8 mouse cellular contexts compared by ENCODE assay signal in genomic region chr3:127554723-127555122, GRCm38 (mm10). TPM values are rescaled to one million over a fixed set of nuclear protein-coding genes. Genes with fewer than 3 reads are reported as not detected.
DNase-seq lines count a peak whose midpoint lies in the region; ATAC-seq and TF ChIP-seq lines count a peak whose summit lies in the region.

No protein-coding gene starts in this region.

- H3K4me2 ChIP-seq in heart, embryonic 13.5 days = peak overlapping the region; percentile 83
- H3K4me2 ChIP-seq in CH12.LX (ENCODE audit: insufficient read depth, low read depth, poor library complexity, severe bottlenecking) = peak overlapping the region; percentile 62; the same call in 1 of the 2 replicates
- peak overlapping the region; percentile 49; the same call in 1 of the 2 replicates for H3K4me2 ChIP-seq in forebrain, embryonic 11.5 days (ENCODE audit: low read depth, low read length, severe bottlenecking)
- H3K4me2 ChIP-seq in liver, embryonic 16.5 days (ENCODE audit: low read depth, low read length) = peak overlapping the region; percentile 78

- dilution Hi-C loops in CH12.LX (cut with MboI; ENCODE audit: extremely low pct_ligation_motif_present, extremely low pct_unique_long_range_greater_than_20kb, low sequenced_read_pairs) = no loop called here

- peak overlapping the region; percentile 88 for H3K9ac ChIP-seq in heart, embryonic 13.5 days
- peak overlapping the region; percentile 31; the same call in 1 of the 2 replicates for H3K9ac ChIP-seq in CH12.LX (ENCODE audit: insufficient read depth, low read depth)
- no peak overlapping the region for H3K9ac ChIP-seq in forebrain, embryonic 11.5 days (ENCODE audit: low read length)
- H3K9ac ChIP-seq in liver, embryonic 16.5 days (ENCODE audit: low read depth, low read length) = peak overlapping the region; percentile 22; the same call in 1 of the 2 replicates

- in situ Hi-C loops in CH12.LX (cut with MboI; ENCODE audit: low pct_ligation_motif_present, low pct_unique_long_range_greater_than_20kb, low sequenced_read_pairs) = loop anchor here (5.0 kb wide), 1 partner anchor 102 kb away; no protein-coding TSS in a partner anchor

- 54% methylated on average over 5 of the region's 5 CpGs for WGBS in heart, embryonic 13.5 days
- 71% methylated on average over 5 of the region's 5 CpGs for WGBS in forebrain, embryonic 11.5 days
- 58% methylated on average over 5 of the region's 5 CpGs for WGBS in liver, embryonic 16.5 days (ENCODE audit: insufficient replicate concordance)

- no peak for ATAC-seq in heart, embryonic 13.5 days (ENCODE audit: extremely low read depth, insufficient number of reproducible peaks, low FRiP score, low TSS enrichment)
- ATAC-seq in forebrain, embryonic 11.5 days (replicated peaks; ENCODE audit: low FRiP score) = no peak
- no peak for ATAC-seq in liver, embryonic 16.5 days (ENCODE audit: low read depth)
- ATAC-seq in cerebellum, adult (ENCODE audit: insufficient number of reproducible peaks, low FRiP score, low TSS enrichment) = no peak

- no peaks in the 10 kb centered on the region for H3K9me3 ChIP-seq in heart, embryonic 13.5 days
- H3K9me3 ChIP-seq in CH12.LX (replicated peaks; ENCODE audit: low read length) = no peaks in the 10 kb centered on the region
- H3K9me3 ChIP-seq in forebrain, embryonic 11.5 days (ENCODE audit: control insufficient read depth, low read length) = no peaks in the 10 kb centered on the region
- H3K9me3 ChIP-seq in liver, embryonic 16.5 days (replicated peaks; ENCODE audit: control insufficient read depth, low read length) = no peaks in the 10 kb centered on the region

- TF ChIP-seq CTCF in CH12.LX (conservative IDR thresholded peaks at IDR 0.05 in 1 of 2, IDR thresholded peaks at IDR 0.05 in 1 of 2; ENCODE audit: low read depth in 2 of 2, low read length in 2 of 2) = peak in 1 of 2 experiments; percentile 61; a peak in 2 of 4 replicates

- no peaks in the 10 kb centered on the region for H3K27me3 ChIP-seq in heart, embryonic 13.5 days (replicated peaks)
- H3K27me3 ChIP-seq in CH12.LX (replicated peaks) = no peaks in the 10 kb centered on the region
- H3K27me3 ChIP-seq in forebrain, embryonic 11.5 days (ENCODE audit: control insufficient read depth, insufficient read depth, low read length) = no peaks in the 10 kb centered on the region
- H3K27me3 ChIP-seq in liver, embryonic 16.5 days (ENCODE audit: control insufficient read depth, insufficient read depth, low read depth, low read length) = no peaks in the 10 kb centered on the region

- peaks cover 22% of the 10 kb centered on the region for H3K79me2 ChIP-seq in CH12.LX (replicated peaks; ENCODE audit: control insufficient read depth, extremely low read depth, insufficient read depth, poor library complexity, severe bottlenecking)

- no peak for DNase-seq in heart, postnatal 10 days
- DNase-seq in CH12.LX (ENCODE audit: extremely low read depth) = peak; percentile 21
- DNase-seq in forebrain, embryonic 11.5 days (ENCODE audit: low spot score) = no peak
- DNase-seq in cerebellum, adult 9-11 months = no peak
- no peak for DNase-seq in urinary bladder, postnatal 10 days (ENCODE audit: low spot score)

- peak; percentile 50 for TF ChIP-seq RAD21 in CH12.LX (IDR thresholded peaks at IDR 0.05; ENCODE audit: low read depth, low read length)

- no peak for TF ChIP-seq EP300 in CH12.LX (IDR thresholded peaks at IDR 0.05; ENCODE audit: low read length)

- peaks cover 20% of the 10 kb centered on the region for H3K4me1 ChIP-seq in heart, embryonic 13.5 days
- peaks cover 0 to 16% of the 10 kb centered on the region in 2 experiments; a peak in 2 of 4 replicates for H3K4me1 ChIP-seq in CH12.LX (ENCODE audit: control insufficient read depth in 1 of 2, insufficient read depth in 2 of 2)
- H3K4me1 ChIP-seq in forebrain, embryonic 11.5 days (replicated peaks; ENCODE audit: control insufficient read depth, insufficient read depth, low read length) = no peaks in the 10 kb centered on the region
- peaks cover 11% of the 10 kb centered on the region for H3K4me1 ChIP-seq in liver, embryonic 16.5 days (ENCODE audit: control insufficient read depth, low read depth, low read length)

- no peak overlapping the region for H3K27ac ChIP-seq in heart, embryonic 13.5 days (replicated peaks)
- no peak overlapping the region for H3K27ac ChIP-seq in CH12.LX (ENCODE audit: insufficient read depth, low read depth)
- H3K27ac ChIP-seq in forebrain, embryonic 11.5 days (ENCODE audit: low read depth, low read length) = no peak overlapping the region
- H3K27ac ChIP-seq in liver, embryonic 16.5 days (ENCODE audit: low read length) = no peak overlapping the region

- peak overlapping the region; percentile 83 for H3K4me3 ChIP-seq in heart, embryonic 13.5 days
- H3K4me3 ChIP-seq in CH12.LX (replicated peaks in 1 of 3; ENCODE audit: low read depth in 2 of 3, low read length in 2 of 3, poor library complexity in 1 of 3) = peak overlapping the region; percentile 31 to 90 (median 42)
- peak overlapping the region; percentile 80; the same call in 1 of the 2 replicates for H3K4me3 ChIP-seq in forebrain, embryonic 11.5 days (ENCODE audit: low read depth, low read length)
- peak overlapping the region; percentile 82 for H3K4me3 ChIP-seq in liver, embryonic 16.5 days (ENCODE audit: low read depth, low read length)

- no peak for TF ChIP-seq POLR2A in CH12.LX (IDR thresholded peaks at IDR 0.05; ENCODE audit: low read depth, low read length)

- intact Hi-C loops in heart, postnatal 10 days (cut with DNase I) = loop anchor here (2.0 kb wide), 1 partner anchor 232 kb away; no protein-coding TSS in a partner anchor

- peaks cover 38% of the 10 kb centered on the region for H3K36me3 ChIP-seq in heart, embryonic 13.5 days
- peaks cover 15 to 27% of the 10 kb centered on the region in 2 experiments for H3K36me3 ChIP-seq in CH12.LX (replicated peaks in 1 of 2; ENCODE audit: control insufficient read depth in 1 of 2, insufficient read depth in 1 of 2, low read length in 1 of 2)
- peaks cover 3% of the 10 kb centered on the region; the same call in 1 of the 2 replicates for H3K36me3 ChIP-seq in forebrain, embryonic 11.5 days (ENCODE audit: control insufficient read depth, insufficient read depth, low read length)
- H3K36me3 ChIP-seq in liver, embryonic 16.5 days (ENCODE audit: control insufficient read depth, insufficient read depth) = peaks cover 11% of the 10 kb centered on the region

TF ChIP-seq in CH12.LX, 34 proteins besides CTCF, POLR2A, EP300 and RAD21:
- 0 out of 2 replicates have a peak, but pooled peaks have one; percentile 42 for TF ChIP-seq SIN3A (IDR thresholded peaks at IDR 0.05; ENCODE audit: low read length)
- TF ChIP-seq SMC3 (IDR thresholded peaks at IDR 0.05; ENCODE audit: low read depth, low read length) = peak; percentile 29
- no peak for TF ChIP-seq JUND (conservative IDR thresholded peaks at IDR 0.05; ENCODE audit: low read depth, low read length)
- TF ChIP-seq MAZ (IDR thresholded peaks at IDR 0.05; ENCODE audit: low read depth, low read length) = no peak
- TF ChIP-seq KAT2A (IDR thresholded peaks at IDR 0.05; ENCODE audit: insufficient replicate concordance, low read length) = no peak
- TF ChIP-seq UBTF (IDR thresholded peaks at IDR 0.05; ENCODE audit: low read depth, low read length) = no peak
- no peak for TF ChIP-seq MYC (IDR thresholded peaks at IDR 0.05; ENCODE audit: low read depth, low read length)

RNA-seq across cellular contexts. Expression of gene Zgrf1, which starts 1.4 kb away (rescaled TPM):
- 6.8 and 8.1 TPM in 2 replicates for polyA plus RNA-seq in heart, embryonic 13.5 days (2015; fragmentation: Nextera tagmentation; extraction: Ambion mirVana)
- total RNA-seq in heart, postnatal 10 days (2021) = 1 to 10 TPM; 2.7 to 3.2 TPM
- 6.7 and 7.0 TPM in 2 replicates for total RNA-seq in CH12.LX (2012; rRNA removed)
- 10.1 and 10.8 TPM in 2 replicates for total RNA-seq in CH12.LX (2014; rRNA removed)
- 9.7 and 10.2 TPM in 2 replicates for polyA plus RNA-seq in CH12.LX (2012; ENCODE audit: insufficient read length, low read depth)
- 17.8 and 21.2 TPM in 2 replicates for polyA plus RNA-seq in forebrain, embryonic 11.5 days (2014; fragmentation: Nextera tagmentation; extraction: Ambion mirVana)
- polyA plus RNA-seq in liver, embryonic 16.5 days (2015; fragmentation: Nextera tagmentation; extraction: Ambion mirVana) = 4.2 and 4.4 TPM in 2 replicates

RNA-seq across cellular contexts. Expression of gene Larp7, which starts 1.6 kb away (rescaled TPM):
- 50.9 and 53.7 TPM in 2 replicates for polyA plus RNA-seq in heart, embryonic 13.5 days (2015; fragmentation: Nextera tagmentation; extraction: Ambion mirVana)
- total RNA-seq in heart, postnatal 10 days (2021) = 10 to 100 TPM; 30.1 to 32.4 TPM
- total RNA-seq in CH12.LX (2012; rRNA removed) (28.9 and 38.5 TPM in 2 replicates), CH12.LX (2014; rRNA removed) (35.5 and 42.9 TPM in 2 replicates)
- 70.6 and 78.8 TPM in 2 replicates for polyA plus RNA-seq in CH12.LX (2012; ENCODE audit: insufficient read length, low read depth)
- polyA plus RNA-seq in forebrain, embryonic 11.5 days (2014; fragmentation: Nextera tagmentation; extraction: Ambion mirVana) = 74.3 and 87.0 TPM in 2 replicates
- polyA plus RNA-seq in liver, embryonic 16.5 days (2015; fragmentation: Nextera tagmentation; extraction: Ambion mirVana) = 21.1 and 21.4 TPM in 2 replicates

RNA-seq across cellular contexts. Expression of gene Ank2, which starts 55.6 kb away (rescaled TPM):
- polyA plus RNA-seq in heart, embryonic 13.5 days (2015; fragmentation: Nextera tagmentation; extraction: Ambion mirVana) = 25.0 and 27.6 TPM in 2 replicates
- 100 to 1,000 TPM; 289 to 290 TPM for total RNA-seq in heart, postnatal 10 days (2021)
- total RNA-seq in CH12.LX (2012; rRNA removed) (7.1 and 20.9 TPM in 2 replicates), CH12.LX (2014; rRNA removed) (3.9 and 4.3 TPM in 2 replicates)
- 10.3 and 12.2 TPM in 2 replicates for polyA plus RNA-seq in CH12.LX (2012; ENCODE audit: insufficient read length, low read depth)
- 76.3 and 78.8 TPM in 2 replicates for polyA plus RNA-seq in forebrain, embryonic 11.5 days (2014; fragmentation: Nextera tagmentation; extraction: Ambion mirVana)
- 8.6 and 10.4 TPM in 2 replicates for polyA plus RNA-seq in liver, embryonic 16.5 days (2015; fragmentation: Nextera tagmentation; extraction: Ambion mirVana)
